Mouse (Mus musculus) ES-E14 (cell line): ENCODE measurements around the gene Grid1. TPM values are rescaled to one million over a fixed set of nuclear protein-coding genes. Genes with fewer than 3 reads are reported as not detected.
A peak's percentile ranks its signal among the peaks of the same experiment; 100 is the strongest.

Source experiments
- DNase-seq: peaks from one replicate; pipeline ENCODE4 v3.0.0-alpha.2; 2013; ENCODE audit warnings: low read depth, low spot score
- H3K27ac ChIP-seq: 2 replicates; pipeline ENCODE4 v1.5.1; 2012; ENCODE audit warnings: low read depth, mild to moderate bottlenecking, low read length, moderate library complexity, mixed read lengths; ENCODE audit not compliant: poor library complexity, insufficient read depth, severe bottlenecking
- H3K36me3 ChIP-seq: 2 replicates; pipeline ENCODE4 v1.6.1; 2012; ENCODE audit warnings: mild to moderate bottlenecking, low read length, moderate library complexity, mixed read lengths; ENCODE audit not compliant: control insufficient read depth, poor library complexity, insufficient read depth, severe bottlenecking
- H3K4me1 ChIP-seq, 2 experiments: fragments of 150-350 bp in 1 of 2; sonication (generic) in 1 of 2; 2 replicates each; pipeline ENCODE4 v1.6.1; 2012; ENCODE audit warnings: low read length in 2 of 2, mild to moderate bottlenecking in 1 of 2, mixed read lengths in 1 of 2; ENCODE audit not compliant: control insufficient read depth in 2 of 2, insufficient read depth in 2 of 2, poor library complexity in 1 of 2
- H3K4me3 ChIP-seq, 2 experiments: fragments of 150-350 bp in 1 of 2; sonication (generic) in 1 of 2; 2 replicates each; pipeline ENCODE4 v1.5.1; 2012; ENCODE audit warnings: low read length in 2 of 2, low read depth in 1 of 2, mild to moderate bottlenecking in 1 of 2, mixed read lengths in 1 of 2; ENCODE audit not compliant: insufficient read depth in 1 of 2, poor library complexity in 1 of 2, severe bottlenecking in 1 of 2
- H3K9ac ChIP-seq: 2 replicates; pipeline ENCODE4 v1.6.1; 2012; ENCODE audit warnings: low read depth, mild to moderate bottlenecking, low read length, mixed read lengths; ENCODE audit not compliant: poor library complexity, insufficient read depth, severe bottlenecking
- H3K9me3 ChIP-seq: fragments of 150-350 bp; sonication (generic); 2 replicates; pipeline ENCODE4 v1.6.1; 2012; ENCODE audit warnings: low read depth, mild to moderate bottlenecking, low read length; ENCODE audit not compliant: control insufficient read depth, insufficient read depth
- CHD2 ChIP-seq: IDR thresholded peaks from 2 replicates; pipeline ENCODE4 v1.6.1; 2014; ENCODE audit warnings: mild to moderate bottlenecking, low read depth, low read length, inconsistent platforms
- HCFC1 ChIP-seq: IDR thresholded peaks from 2 replicates; pipeline ENCODE4 v1.6.1; 2012; ENCODE audit warnings: low read length, inconsistent platforms, borderline replicate concordance; ENCODE audit not compliant: insufficient read depth
- MAFK ChIP-seq: IDR thresholded peaks from 2 replicates; pipeline ENCODE4 v1.6.1; 2014; ENCODE audit warnings: mild to moderate bottlenecking, low read depth, low read length, inconsistent platforms; ENCODE audit not compliant: insufficient read depth
- ZC3H11A ChIP-seq: IDR thresholded peaks from 2 replicates; pipeline ENCODE4 v1.6.1; 2012; ENCODE audit warnings: low read depth, mild to moderate bottlenecking, inconsistent platforms, low read length, borderline replicate concordance
- ZNF384 ChIP-seq: IDR thresholded peaks from 2 replicates; pipeline ENCODE4 v1.6.1; 2012; ENCODE audit warnings: low read depth, low read length, inconsistent platforms
- in situ Hi-C, 2 experiments: fragments of 600-800 bp; cut with MboI; formaldehyde crosslinking; loops; one replicate each; pipeline ENCODE4 v1.15.1; 2025; ENCODE audit warnings: low sequenced_read_pairs in 2 of 2, inconsistent platforms in 1 of 2; ENCODE audit not compliant: unreplicated experiment in 2 of 2
- total RNA-seq: library from RNA; depleted of rRNA; stranded (reverse); fragments of 300-350 nt; gene quantifications from 2 replicates; pipeline ENCODE4 v1.2.3, GENCODE M21; 2012

Gene Grid1
- total RNA-seq, 1 experiment = 0.54 TPM

GRCm38 (mm10) chr14:34823136-34823535 is 3.2 kb downstream of the Grid1 start:
- DNase-seq = no peak
- Histone ChIP-seq H3K36me3 (no peaks in the 10 kb centered on the region), H3K27ac (no peak overlapping the region), H3K9me3 (no peaks in the 10 kb centered on the region), H3K9ac (no peak overlapping the region), H3K4me3 (peak overlapping the region in 1 of 2 experiments; percentile 11; a peak in 1 of 4 replicates), H3K4me1 (peaks cover 0 to 5% of the 10 kb centered on the region in 2 experiments; a peak in 1 of 4 replicates)
- in situ Hi-C loops = no loop called here
- TF ChIP-seq CHD2 = no peak
- TF ChIP-seq ZC3H11A = peak; percentile 57; the same call in 1 of the 2 replicates

- H3K4me3 ChIP-seq = no peak overlapping the region
- no peaks in the 10 kb centered on the region for H3K9me3 ChIP-seq
- no peak for DNase-seq
- no peak overlapping the region for H3K9ac ChIP-seq
- TF ChIP-seq ZNF384 = no peak
- no peaks in the 10 kb centered on the region for H3K36me3 ChIP-seq
- in situ Hi-C loops = no loop called here
- peaks cover 0 to 5% of the 10 kb centered on the region in 2 experiments; a peak in 1 of 4 replicates for H3K4me1 ChIP-seq
- no peak overlapping the region for H3K27ac ChIP-seq
These were observed 4.3 kb downstream of the Grid1 start for GRCm38 (mm10) chr14:34824186-34824585.

- in situ Hi-C loops = loop anchor here in 1 of 2 experiments (25.0 kb wide), 1 partner anchor 261 kb away; no protein-coding TSS in a partner anchor
These were observed 6.0 kb downstream of the Grid1 start for GRCm38 (mm10) chr14:34825902-34826301.

GRCm38 (mm10) chr14:34829831-34830230 is 9.9 kb downstream of the Grid1 start:
- H3K36me3 ChIP-seq = no peaks in the 10 kb centered on the region
- H3K9me3 ChIP-seq = no peaks in the 10 kb centered on the region
- no peak overlapping the region for H3K9ac ChIP-seq
- no peak for DNase-seq
- TF ChIP-seq ZC3H11A (no peak), CHD2 (no peak), ZNF384 (no peak), HCFC1 (no peak), MAFK (no peak)
- no peak overlapping the region for H3K4me3 ChIP-seq
- in situ Hi-C loops = loop anchor here in 1 of 2 experiments (25.0 kb wide), 1 partner anchor 257 kb away; no protein-coding TSS in a partner anchor
- no peaks in the 10 kb centered on the region for H3K4me1 ChIP-seq
- no peak overlapping the region for H3K27ac ChIP-seq

More at GRCm38 (mm10) chr14:34825902-34826301, 6.0 kb downstream of the Grid1 start:
- Histone ChIP-seq H3K36me3 (no peaks in the 10 kb centered on the region), H3K27ac (no peak overlapping the region), H3K4me3 (no peak overlapping the region), H3K4me1 (peaks cover 0 to 3% of the 10 kb centered on the region in 2 experiments; a peak in 1 of 4 replicates), H3K9me3 (no peaks in the 10 kb centered on the region), H3K9ac (no peak overlapping the region)
- DNase-seq = no peak
- TF ChIP-seq ZC3H11A (no peak), HCFC1 (no peak), ZNF384 (no peak), MAFK (no peak), CHD2 (no peak)

GRCm38 (mm10) chr14:34837145-34837544 is 17.2 kb downstream of the Grid1 start:
- no peaks in the 10 kb centered on the region; a peak in 1 of 4 replicates for H3K4me1 ChIP-seq

More at GRCm38 (mm10) chr14:34837145-34837544, 17.2 kb downstream of the Grid1 start:
- no peaks in the 10 kb centered on the region for H3K36me3 ChIP-seq
- no peak overlapping the region for H3K27ac ChIP-seq
- H3K9me3 ChIP-seq = no peaks in the 10 kb centered on the region
- DNase-seq = no peak
- no peak overlapping the region for H3K9ac ChIP-seq
- in situ Hi-C loops = loop anchor here in 1 of 2 experiments (25.0 kb wide), 1 partner anchor 250 kb away; no protein-coding TSS in a partner anchor
- TF ChIP-seq ZNF384 (no peak), ZC3H11A (no peak), MAFK (no peak), CHD2 (no peak), HCFC1 (no peak)
- no peak overlapping the region for H3K4me3 ChIP-seq
